In the genomic region with DNA sequence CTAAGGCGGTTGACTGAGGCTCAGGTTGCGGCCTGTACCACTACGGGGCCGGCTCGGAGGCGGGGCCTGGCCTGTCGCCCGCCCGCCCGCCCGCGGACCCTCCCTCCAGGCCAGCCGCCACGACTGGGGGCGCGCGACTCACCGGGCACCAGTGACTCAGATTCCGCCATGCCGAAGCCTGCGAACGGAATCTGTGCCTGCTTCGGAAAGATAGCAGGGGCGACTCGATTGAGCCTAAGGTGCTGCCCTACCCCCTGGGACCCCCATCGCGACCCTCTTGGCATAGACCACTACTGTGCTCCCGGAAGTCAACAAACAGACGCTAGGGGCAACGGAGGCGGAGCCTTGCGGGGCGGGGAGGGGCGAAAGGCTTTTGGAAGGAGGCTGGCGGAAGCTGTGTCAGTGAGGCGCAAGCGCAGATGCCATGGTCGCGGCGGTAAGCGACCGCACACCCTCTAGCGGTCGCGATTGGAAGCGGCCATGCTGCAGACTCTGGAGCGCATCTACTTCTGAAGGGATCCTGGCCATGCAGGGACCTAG, we compare ENCODE assay signal across 8 mouse cellular contexts. TPM values are rescaled to one million over a fixed set of nuclear protein-coding genes. Genes with fewer than 3 reads are reported as not detected.
DNase-seq lines count a peak whose midpoint lies in the region; ATAC-seq and TF ChIP-seq lines count a peak whose summit lies in the region.

Gene Rpgr (minus strand): TSS at position 511 of the 540 bp plus-strand sequence.

- peak within 1 kb of the TSS; percentile 29 for H3K4me3 ChIP-seq in C2C12 (ENCODE audit: insufficient read depth, poor library complexity, severe bottlenecking)
- H3K4me3 ChIP-seq in erythroblast, embryonic 14.5 days (replicated peaks) = peak within 1 kb of the TSS; percentile 76
- H3K4me3 ChIP-seq in heart, embryonic 11.5 days (ENCODE audit: low read depth, low read length) = peak within 1 kb of the TSS; percentile 55
- peak within 1 kb of the TSS; percentile 60 for H3K4me3 ChIP-seq in kidney, embryonic 15.5 days (replicated peaks)

- ATAC-seq in heart, embryonic 11.5 days (replicated peaks; ENCODE audit: insufficient number of reproducible peaks, low FRiP score, low TSS enrichment) = peak; percentile 96
- ATAC-seq in kidney, embryonic 15.5 days (replicated peaks; ENCODE audit: low FRiP score) = peak; percentile 99

- no peaks in the 10 kb centered on the region for H3K36me3 ChIP-seq in C2C12 (ENCODE audit: control insufficient read depth, insufficient read depth)
- H3K36me3 ChIP-seq in erythroblast, embryonic 14.5 days (ENCODE audit: control insufficient read depth) = no peaks in the 10 kb centered on the region
- H3K36me3 ChIP-seq in heart, embryonic 11.5 days (ENCODE audit: control insufficient read depth, insufficient read depth, low read length) = no peaks in the 10 kb centered on the region
- no peaks in the 10 kb centered on the region for H3K36me3 ChIP-seq in kidney, embryonic 15.5 days

- H3K79me2 ChIP-seq in C2C12 (ENCODE audit: control insufficient read depth, insufficient read depth) = no peaks in the 10 kb centered on the region

- peaks cover 4% of the 10 kb centered on the region; the same call in 1 of the 2 replicates for H3K4me1 ChIP-seq in erythroblast, embryonic 14.5 days (ENCODE audit: control insufficient read depth)
- H3K4me1 ChIP-seq in heart, embryonic 11.5 days (ENCODE audit: control insufficient read depth, insufficient read depth, low read length) = no peaks in the 10 kb centered on the region
- H3K4me1 ChIP-seq in kidney, embryonic 15.5 days = no peaks in the 10 kb centered on the region

- no peaks in the 10 kb centered on the region for H3K27me3 ChIP-seq in C2C12 (ENCODE audit: control insufficient read depth, insufficient read depth, insufficient read length)
- no peaks in the 10 kb centered on the region for H3K27me3 ChIP-seq in erythroblast, embryonic 14.5 days (ENCODE audit: control insufficient read depth)
- H3K27me3 ChIP-seq in heart, embryonic 11.5 days (ENCODE audit: control insufficient read depth, insufficient read depth, low read length) = no peaks in the 10 kb centered on the region
- H3K27me3 ChIP-seq in kidney, embryonic 15.5 days = no peaks in the 10 kb centered on the region

- H3K9ac ChIP-seq in heart, embryonic 11.5 days (ENCODE audit: low read depth, low read length) = peak within 1 kb of the TSS; percentile 70; the same call in 1 of the 2 replicates
- H3K9ac ChIP-seq in kidney, embryonic 15.5 days = peak within 1 kb of the TSS; percentile 36; the same call in 1 of the 2 replicates

- DNase-seq in brain, embryonic 18.5 days (ENCODE audit: low read depth, low spot score) = peak; percentile 78
- DNase-seq in liver = peak; percentile 90
- peak; percentile 64 to 81 for DNase-seq in monocyte, adult 2 months (ENCODE audit: low read depth in 1 of 2, low spot score in 2 of 2)
- DNase-seq in spleen, postnatal 14 days (ENCODE audit: low spot score in 2 of 2) = peak; percentile 72 to 79

- peak within 1 kb of the TSS; percentile 52 for H3ac ChIP-seq in C2C12 (ENCODE audit: control insufficient read depth, insufficient read length, low read depth)

- H3K27ac ChIP-seq in heart, embryonic 11.5 days (ENCODE audit: low read depth, low read length) = peak within 1 kb of the TSS; percentile 50
- H3K27ac ChIP-seq in kidney, embryonic 15.5 days = peak within 1 kb of the TSS; percentile 84

- TF ChIP-seq CTCF in C2C12 (IDR thresholded peaks at IDR 0.05; ENCODE audit: control insufficient read depth, insufficient read depth, insufficient read length) = peak; percentile 45

- H3K4me2 ChIP-seq in heart, embryonic 11.5 days = peak within 1 kb of the TSS; percentile 54
- peak within 1 kb of the TSS; percentile 53 for H3K4me2 ChIP-seq in kidney, embryonic 15.5 days

- H3K79me3 ChIP-seq in C2C12 (ENCODE audit: low read depth) = no peaks in the 10 kb centered on the region

- WGBS in heart, embryonic 11.5 days (ENCODE audit: insufficient replicate concordance) = 9% methylated on average over 41 of the region's 47 CpGs
- 21% methylated on average over 47 of the region's 47 CpGs for WGBS in kidney, embryonic 15.5 days

- H3K9me3 ChIP-seq in erythroblast, embryonic 14.5 days (ENCODE audit: control insufficient read depth, low read length) = peaks cover 4% of the 10 kb centered on the region
- no peaks in the 10 kb centered on the region for H3K9me3 ChIP-seq in heart, embryonic 11.5 days (replicated peaks; ENCODE audit: control insufficient read depth, low read length)
- H3K9me3 ChIP-seq in kidney, embryonic 15.5 days (replicated peaks) = no peaks in the 10 kb centered on the region

TF ChIP-seq in C2C12, 6 proteins besides CTCF, POLR2A, EP300 and RAD21:
- TF ChIP-seq MYOG (IDR thresholded peaks at IDR 0.05; ENCODE audit: control insufficient read depth, extremely low read depth, insufficient read length) (no peak), USF1 (IDR thresholded peaks at IDR 0.05; ENCODE audit: low read depth) (no peak)

RNA-seq across cellular contexts. Expression of gene Rpgr, which starts in this region (rescaled TPM):
- polyA plus RNA-seq in C2C12 (2012; fragmentation: generic; extraction: Trizol) = 1.2 TPM
- polyA plus RNA-seq in erythroblast, embryonic 14.5 days (2012) = 0.02 and 0.05 TPM in 2 replicates
- polyA plus RNA-seq in heart, embryonic 11.5 days (2014; fragmentation: Nextera tagmentation; extraction: Ambion mirVana) = 12.2 and 12.8 TPM in 2 replicates
- 20.0 and 22.4 TPM in 2 replicates for polyA plus RNA-seq in kidney, embryonic 15.5 days (2015; fragmentation: Nextera tagmentation; extraction: Ambion mirVana)

Comparison
In these comparisons a context has a peak if more than half of its experiments do, and no peak if none do; other contexts are left out.
1. Peak in every context shown above with its lines: DNase-seq, ATAC-seq, H3K4me3 ChIP-seq and H3K27ac ChIP-seq.